Mouse (Mus musculus): Measurements from ENCODE around the gene Smc3. TPM values are rescaled to one million over a fixed set of nuclear protein-coding genes. Genes with fewer than 3 reads are reported as not detected.
A peak's percentile ranks its signal among the peaks of the same experiment; 100 is the strongest.
"Not testable (repeated sequence)": the region's sequence is repeated elsewhere in the genome, so short reads cannot be mapped to it uniquely, and the experiment has no call there.

Gene Smc3
- total RNA-seq, 2 experiments from 2014 or later = 35.8 to 42.2 TPM

DNA sequence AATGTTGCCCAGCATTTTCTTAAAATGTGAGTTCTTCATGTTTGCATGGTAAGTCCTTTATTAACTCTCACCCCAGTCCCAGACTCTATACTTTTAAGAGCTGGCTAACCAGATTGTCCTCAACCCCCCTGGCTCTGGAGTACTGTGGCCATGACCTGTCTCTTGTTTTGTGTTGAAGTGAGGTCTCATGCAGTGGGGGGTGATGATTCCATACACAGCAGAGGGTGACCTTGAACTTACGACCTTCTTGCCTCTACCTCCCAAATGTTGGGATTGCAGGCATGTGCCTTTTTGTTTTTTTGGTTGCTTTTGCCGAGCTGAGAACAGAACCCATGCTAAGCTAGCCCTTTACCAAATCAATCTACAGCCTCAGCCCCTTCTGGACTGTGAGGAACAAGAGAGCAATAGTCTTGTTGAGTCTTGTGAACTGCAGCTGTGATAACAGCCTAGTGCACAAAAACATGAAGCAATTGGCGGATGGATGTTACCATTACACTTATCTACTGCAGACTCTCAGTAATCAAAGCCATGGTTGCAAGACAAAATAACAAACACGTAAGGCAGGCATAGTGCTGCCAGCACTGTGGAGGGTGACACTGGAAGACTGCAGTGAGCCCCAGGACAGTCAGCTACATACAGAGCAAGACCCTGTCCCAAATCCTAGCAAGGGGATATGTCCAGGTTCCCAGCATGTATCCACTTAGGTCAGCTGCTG lies 24.7 kb upstream of the Smc3 start:
- no peak for DNase-seq (ENCODE audit: low spot score in 2 of 2)

- DNase-seq (ENCODE audit: low spot score in 2 of 2) = no peak
Measured at GRCm38 (mm10) chr19:53576061-53576460, 24.1 kb upstream of the Smc3 start.

DNA sequence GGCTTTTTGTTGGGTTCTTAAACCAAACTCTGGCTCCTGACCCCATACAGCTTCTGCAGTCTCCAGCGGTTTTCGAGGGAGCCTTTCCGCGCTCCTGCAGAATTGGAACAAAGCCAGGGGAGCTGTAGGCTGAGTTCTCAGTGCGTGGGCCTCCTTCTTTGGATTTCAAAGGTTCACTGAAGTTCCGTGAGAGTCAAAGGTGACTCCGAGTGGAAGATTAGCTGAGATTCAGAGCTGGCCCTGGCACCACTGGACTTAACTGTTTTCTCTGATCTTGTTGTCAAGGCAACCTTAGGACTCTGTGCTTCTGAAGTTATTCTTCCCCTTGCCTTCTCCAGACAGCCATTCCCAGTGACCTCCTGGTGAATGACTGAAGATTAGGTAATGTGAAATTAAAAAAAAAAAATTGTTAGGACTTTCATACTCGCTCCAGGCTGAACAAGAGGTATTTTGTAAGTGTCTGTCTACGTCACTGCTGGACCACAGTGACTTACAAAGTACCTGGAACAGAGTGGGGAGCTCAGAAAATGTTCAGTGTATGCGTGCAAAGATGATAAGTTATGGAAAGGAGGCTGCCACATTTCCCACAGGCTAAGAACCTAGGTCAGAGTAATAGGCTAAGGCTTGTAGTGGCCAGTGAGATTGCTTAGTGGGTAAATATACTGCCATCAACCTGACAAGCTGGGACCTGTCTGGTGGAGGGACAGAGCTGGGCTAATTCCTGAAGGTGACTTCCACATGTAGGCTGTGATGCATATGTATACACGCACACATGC lies 23.0 kb upstream of the Smc3 start:
- DNase-seq (ENCODE audit: low spot score in 2 of 2) = no peak

DNA sequence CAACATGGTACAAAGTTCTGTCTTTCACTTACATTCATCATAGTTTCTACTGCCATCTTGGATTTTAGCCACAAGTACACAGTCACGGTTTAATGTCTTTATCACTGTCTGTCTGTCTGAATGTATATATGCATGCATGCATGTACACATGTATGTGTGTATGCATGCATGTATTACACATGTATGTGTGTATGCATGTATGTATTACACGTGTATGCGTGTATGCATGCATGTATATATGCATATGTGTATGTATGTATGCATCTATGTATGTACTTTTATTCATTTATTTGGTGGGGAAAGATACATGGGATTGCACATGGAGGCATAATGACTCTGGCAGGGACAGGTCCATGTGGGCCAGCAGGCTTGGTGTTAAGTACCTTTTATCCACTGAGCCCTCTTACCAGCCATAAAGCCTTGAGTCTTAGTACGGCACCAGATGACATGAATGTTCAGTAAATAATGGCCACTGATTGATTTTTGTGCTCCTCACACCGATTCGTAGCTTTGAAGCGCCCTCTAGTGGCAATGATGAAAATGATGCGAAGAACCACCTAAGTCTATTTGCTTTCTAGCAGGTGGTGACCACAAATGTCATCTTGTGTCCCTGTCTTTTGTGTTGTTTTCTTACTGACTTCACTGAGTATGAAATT lies 21.5 kb upstream of the Smc3 start:
- DNase-seq (ENCODE audit: low spot score in 2 of 2) = peak in 1 of 2 experiments; percentile 58

- DNase-seq (ENCODE audit: low spot score in 2 of 2) = not testable (repeated sequence)
Measured at GRCm38 (mm10) chr19:53580271-53580670, 19.9 kb upstream of the Smc3 start.

DNA sequence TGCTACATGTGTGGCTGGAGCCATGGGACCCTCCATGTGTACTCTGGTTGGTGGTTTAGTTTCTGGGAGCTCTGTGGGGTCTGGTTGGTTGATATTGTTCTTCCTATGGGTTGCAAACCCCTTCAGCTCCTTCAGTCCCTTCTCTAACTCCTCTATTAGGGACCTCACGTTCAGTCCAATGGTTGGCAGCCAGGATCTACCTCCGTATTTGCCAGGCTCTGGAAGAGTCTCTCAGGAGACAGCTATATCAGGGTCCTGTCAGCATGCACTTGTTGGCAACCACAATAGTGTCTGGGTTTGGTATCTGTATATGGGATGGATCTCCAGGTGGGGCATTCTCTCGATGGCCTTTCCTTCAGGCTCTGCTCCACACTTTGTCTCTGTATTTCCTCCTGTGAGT lies 12.5 kb upstream of the Smc3 start:
- not testable (repeated sequence) for DNase-seq (ENCODE audit: low spot score in 2 of 2)

DNA sequence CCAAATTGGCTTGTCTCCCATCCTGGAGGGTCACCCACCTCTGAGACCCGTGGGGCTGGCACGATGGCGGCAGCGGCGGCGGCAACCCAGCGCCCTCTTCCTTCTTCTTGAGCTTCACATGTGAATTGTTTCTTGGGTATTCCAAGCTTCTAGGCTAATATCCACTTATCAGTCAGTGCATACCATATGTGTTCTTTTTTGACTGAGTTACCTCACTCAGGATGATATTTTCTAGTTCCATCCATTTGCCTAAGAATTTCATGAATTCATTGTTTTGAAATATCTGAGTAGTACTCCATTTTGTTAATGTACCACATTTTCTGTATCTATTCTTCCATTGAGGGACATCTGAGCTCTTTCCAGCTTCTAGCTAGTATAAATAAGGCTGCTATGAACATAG lies 11.2 kb upstream of the Smc3 start, which contains the start of gene Nutf2-ps1:
Gene Nutf2-ps1 (minus strand): TSS at position 101 of the 400 bp plus-strand sequence.
- not testable (repeated sequence) for DNase-seq (ENCODE audit: low spot score in 2 of 2)

GRCm38 (mm10) chr19:53596723-53597474 lies 3.3 kb upstream of the Smc3 start:
- DNase-seq (ENCODE audit: low spot score in 2 of 2) = no peak

- DNase-seq (ENCODE audit: low spot score in 2 of 2) = peak; percentile 39 to 63
Measured at GRCm38 (mm10) chr19:53600549-53601362, 558 bp downstream of the Smc3 start.

DNA sequence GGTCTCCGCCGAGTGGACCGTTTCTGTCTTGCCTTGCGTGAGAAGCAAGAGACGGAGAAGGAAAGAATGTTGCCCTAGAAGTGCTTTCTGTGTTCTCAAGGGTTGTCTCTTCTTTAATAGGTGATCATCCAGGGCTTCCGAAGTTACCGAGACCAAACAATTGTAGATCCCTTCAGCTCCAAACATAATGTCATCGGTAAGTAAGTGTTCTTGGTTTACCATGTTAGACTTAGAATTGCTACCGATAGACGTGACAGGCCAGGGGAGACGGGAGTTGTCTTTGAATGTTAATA lies 1.1 kb downstream of the Smc3 start:
- no peak for DNase-seq (ENCODE audit: low spot score in 2 of 2)

DNA sequence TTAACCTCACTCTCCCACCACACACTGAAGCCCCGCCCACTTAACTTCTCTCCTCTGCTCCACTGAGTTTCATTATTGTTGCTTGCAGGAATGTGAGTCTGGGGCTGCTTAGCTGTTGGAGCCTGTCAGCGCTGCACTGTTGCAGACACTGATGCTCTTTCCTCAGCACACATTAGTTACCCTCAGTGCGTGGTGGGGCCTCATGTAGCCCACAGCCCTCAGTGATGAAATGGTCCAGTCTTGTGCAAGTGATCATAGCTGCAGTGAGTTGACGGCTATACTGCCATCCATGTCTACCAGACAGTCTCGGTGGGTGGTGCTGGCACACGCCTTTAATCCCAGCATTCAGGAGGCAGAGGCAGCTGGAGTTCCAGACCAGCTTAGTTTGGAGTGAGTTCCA lies 8.7 kb downstream of the Smc3 start:
- DNase-seq (ENCODE audit: low spot score in 2 of 2) = no peak

GRCm38 (mm10) chr19:53621681-53622080 lies 21.5 kb downstream of the Smc3 start:
- DNase-seq (ENCODE audit: low spot score in 2 of 2) = no peak

GRCm38 (mm10) chr19:53638041-53638440 lies 37.8 kb downstream of the Smc3 start:
- DNase-seq (ENCODE audit: low spot score in 2 of 2) = no peak

DNA sequence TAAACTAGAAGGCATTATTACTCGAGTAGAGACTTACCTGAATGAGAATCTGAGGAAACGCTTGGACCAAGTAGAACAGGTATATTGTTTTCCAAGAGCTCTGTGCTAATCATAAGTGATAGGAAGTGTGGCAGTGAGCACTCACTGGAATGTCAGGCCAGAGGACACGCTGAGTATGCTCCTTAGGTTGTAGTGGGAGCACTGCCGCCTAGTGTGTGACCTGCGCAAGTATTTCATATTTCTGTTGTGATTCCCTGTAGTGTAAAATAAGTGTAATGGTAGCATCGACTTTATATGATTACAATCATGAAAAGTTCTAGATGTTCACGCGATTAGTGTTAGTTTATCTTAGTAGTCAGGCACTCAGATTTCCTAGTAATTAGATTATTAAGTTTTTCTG lies 38.5 kb downstream of the Smc3 start:
- DNase-seq (ENCODE audit: low spot score in 2 of 2) = no peak

DNA sequence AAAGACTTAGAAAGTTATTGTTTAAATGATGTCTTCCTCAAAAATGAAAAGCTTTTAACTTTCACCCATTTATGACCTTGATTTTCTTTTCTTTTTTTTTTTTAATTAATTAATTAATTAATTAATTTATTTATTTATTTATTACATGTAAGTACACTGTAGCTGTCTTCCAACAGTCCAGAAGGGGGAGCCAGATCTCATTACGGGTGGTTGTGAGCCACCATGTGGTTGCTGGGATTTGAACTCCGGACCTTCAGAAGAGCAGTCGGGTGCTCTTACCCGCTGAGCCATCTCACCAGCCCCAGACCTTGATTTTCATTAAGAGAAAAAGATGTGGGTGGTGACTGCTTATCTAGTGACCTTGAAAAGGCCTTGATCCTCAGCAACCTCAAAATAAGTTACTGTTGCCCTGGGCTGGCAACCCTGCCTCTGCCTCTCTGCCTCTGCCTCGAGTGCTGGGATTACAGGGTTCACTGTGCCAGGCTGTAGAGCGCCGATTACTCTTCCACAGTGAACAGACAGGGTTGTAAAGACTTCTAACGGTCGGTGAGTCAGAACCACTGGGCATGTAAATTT lies 43.9 kb downstream of the Smc3 start:
- DNase-seq (ENCODE audit: low spot score in 2 of 2) = no peak

DNA sequence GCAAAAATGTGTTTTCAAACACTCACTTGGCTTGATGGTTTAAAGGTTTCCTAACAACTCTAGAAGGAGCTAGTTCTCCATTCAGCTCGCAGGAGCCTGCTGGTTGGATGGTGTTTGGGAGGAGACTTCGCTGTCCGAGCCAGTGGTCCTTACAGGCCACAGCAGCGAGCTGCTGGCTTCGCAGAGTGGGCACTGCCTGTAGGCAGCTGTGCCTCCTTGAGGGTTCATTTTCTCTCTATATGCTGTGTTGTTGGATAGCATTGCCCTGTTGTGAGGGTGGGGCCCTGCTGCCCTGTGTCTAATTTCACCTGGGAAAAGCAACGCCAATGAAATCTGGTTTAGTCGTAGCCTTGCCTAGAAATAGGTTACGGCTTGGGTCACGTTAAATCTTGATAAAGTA lies 47.1 kb downstream of the Smc3 start:
- DNase-seq (ENCODE audit: low spot score in 2 of 2) = no peak

- DNase-seq (ENCODE audit: low spot score in 2 of 2) = no peak
Measured at GRCm38 (mm10) chr19:53648056-53648455, 47.9 kb downstream of the Smc3 start.

DNA sequence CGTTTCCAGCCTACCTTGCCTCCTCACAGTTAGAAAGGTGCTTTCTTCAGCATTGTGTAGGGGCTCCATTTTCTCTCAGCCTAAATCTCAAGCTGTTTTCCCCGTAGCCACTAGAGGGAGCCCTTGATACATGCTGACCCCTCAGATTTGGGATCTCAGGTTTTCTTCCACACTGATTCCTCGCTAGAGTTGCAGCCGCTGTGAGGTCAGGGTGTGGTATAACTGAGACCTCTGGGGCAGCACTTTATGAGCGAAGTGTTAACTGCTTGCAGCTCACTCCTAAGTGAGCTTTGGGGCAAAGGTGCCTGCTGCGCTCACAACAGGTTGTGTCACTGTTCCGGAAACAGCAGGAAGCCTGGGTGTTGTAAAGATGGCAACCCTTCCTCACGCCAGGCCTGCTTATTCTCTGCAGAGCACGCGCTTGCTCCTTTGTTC lies 48.6 kb downstream of the Smc3 start:
- DNase-seq (ENCODE audit: low spot score in 2 of 2) = peak; percentile 41 to 68

- DNase-seq (ENCODE audit: low spot score in 2 of 2) = no peak
Measured at GRCm38 (mm10) chr19:53649361-53649760, 49.2 kb downstream of the Smc3 start.

GRCm38 (mm10) chr19:53649802-53650201 lies 49.6 kb downstream of the Smc3 start:
- no peak for DNase-seq (ENCODE audit: low spot score in 2 of 2)

Data from gastrocnemius, postnatal 4 days (tissue).